Mouse (Mus musculus) liver, adult 2 months (tissue): ENCODE measurements around the gene Ctsc.

Experiments
- CTCF ChIP-seq: fragments of 200-500 bp; IDR thresholded peaks from 2 replicates; pipeline ENCODE4 v1.5.1; 2011; ENCODE audit warnings: low read depth, low read length, control low read depth
- POLR2A ChIP-seq: fragments of 200-500 bp; IDR thresholded peaks from 2 replicates; pipeline ENCODE4 v1.6.1; 2011; ENCODE audit warnings: low read length, control low read depth; ENCODE audit not compliant: insufficient read depth; ENCODE audit errors: extremely low read depth

DNA sequence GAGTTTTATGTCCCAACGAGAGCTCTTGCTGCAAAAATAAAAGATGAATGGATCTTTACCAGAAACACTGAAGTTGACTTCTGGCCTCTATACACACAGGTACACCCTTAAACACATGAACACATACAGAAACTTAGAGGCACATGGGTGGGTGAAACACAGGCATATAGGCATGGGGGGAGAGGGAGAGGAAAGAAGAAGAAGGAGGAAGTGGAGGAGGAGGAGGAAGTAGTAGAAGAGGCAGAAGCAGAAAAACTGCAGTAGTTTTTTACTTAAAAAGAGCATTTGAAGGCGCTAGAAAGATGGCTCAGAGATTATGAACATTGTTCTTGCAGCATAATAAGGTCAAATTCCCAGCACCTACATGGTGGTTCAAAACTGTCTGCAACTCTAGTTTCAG is 41.0 kb downstream of the Ctsc start:
- TF ChIP-seq POLR2A = no peak
- TF ChIP-seq CTCF = no peak
